Mouse (Mus musculus): ENCODE measurements around the gene B4galnt1. TPM values are rescaled to one million over a fixed set of nuclear protein-coding genes. Genes with fewer than 3 reads are reported as not detected.
"Not testable (repeated sequence)": the region's sequence is repeated elsewhere in the genome, so short reads cannot be mapped to it uniquely, and the experiment has no call there.

The B4galnt1 gene
- polyA plus RNA-seq, 1 experiment from 2014 or later = 74.6 TPM

DNA sequence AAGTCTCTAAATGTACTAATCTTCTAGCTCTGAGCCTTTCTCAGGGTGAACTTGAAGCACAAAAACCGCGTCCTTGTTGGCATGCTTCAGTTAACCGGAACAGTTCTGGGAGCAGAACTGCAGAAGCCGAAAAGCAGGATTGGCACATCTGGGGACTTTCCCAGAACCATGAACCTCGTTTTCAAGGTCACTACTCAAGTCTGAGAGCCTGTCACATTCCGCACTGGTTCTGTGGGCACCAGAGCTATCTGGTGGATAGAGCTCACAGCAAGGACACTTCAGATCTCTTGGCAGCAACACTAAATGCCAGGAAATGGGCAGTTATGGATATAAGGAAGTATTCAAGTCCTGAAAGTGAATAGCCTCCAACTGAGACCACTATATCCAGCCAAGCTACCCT lies 17.9 kb upstream of the B4galnt1 start:
- Histone ChIP-seq H3K4me2 (no peak overlapping the region), H3K36me3 (no peaks in the 10 kb centered on the region), H3K4me1 (replicated peaks) (no peaks in the 10 kb centered on the region), H3K27me3 (no peaks in the 10 kb centered on the region), H3K27ac (replicated peaks) (no peak overlapping the region), H3K4me3 (no peak overlapping the region), H3K9ac (no peak overlapping the region), H3K9me3 (no peaks in the 10 kb centered on the region)
- 77% methylated on average over 6 of the region's 6 CpGs for WGBS
- ATAC-seq (ENCODE audit: low FRiP score, low read depth) = no peak

DNA sequence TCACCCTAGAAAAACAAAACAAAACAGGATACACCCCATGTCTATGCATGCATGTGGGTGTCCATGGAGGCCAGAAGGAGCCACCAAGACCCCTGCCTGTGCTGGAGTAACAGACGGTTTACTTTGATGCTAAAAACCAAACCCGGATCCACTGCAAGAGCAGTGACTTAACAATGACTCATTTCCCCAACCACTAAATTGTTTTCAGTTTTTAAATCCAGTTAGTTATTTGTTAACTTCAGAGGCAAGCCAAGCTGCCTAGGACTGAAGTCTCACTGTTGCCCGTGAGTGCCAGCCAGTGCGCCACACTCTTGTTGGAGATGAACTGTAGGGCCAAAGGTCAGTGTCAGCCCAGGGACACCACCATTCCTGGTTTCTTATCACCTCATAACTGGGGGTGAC lies 14.6 kb upstream of the B4galnt1 start:
- H3K9ac ChIP-seq = no peak overlapping the region
- H3K4me1 ChIP-seq (replicated peaks) = no peaks in the 10 kb centered on the region
- H3K4me3 ChIP-seq = no peak overlapping the region
- no peaks in the 10 kb centered on the region for H3K9me3 ChIP-seq
- WGBS = 89% methylated on average over 4 of the region's 4 CpGs
- no peaks in the 10 kb centered on the region for H3K27me3 ChIP-seq
- H3K4me2 ChIP-seq = no peak overlapping the region
- H3K27ac ChIP-seq (replicated peaks) = no peak overlapping the region
- no peaks in the 10 kb centered on the region for H3K36me3 ChIP-seq
- no peak for ATAC-seq (ENCODE audit: low FRiP score, low read depth)

DNA sequence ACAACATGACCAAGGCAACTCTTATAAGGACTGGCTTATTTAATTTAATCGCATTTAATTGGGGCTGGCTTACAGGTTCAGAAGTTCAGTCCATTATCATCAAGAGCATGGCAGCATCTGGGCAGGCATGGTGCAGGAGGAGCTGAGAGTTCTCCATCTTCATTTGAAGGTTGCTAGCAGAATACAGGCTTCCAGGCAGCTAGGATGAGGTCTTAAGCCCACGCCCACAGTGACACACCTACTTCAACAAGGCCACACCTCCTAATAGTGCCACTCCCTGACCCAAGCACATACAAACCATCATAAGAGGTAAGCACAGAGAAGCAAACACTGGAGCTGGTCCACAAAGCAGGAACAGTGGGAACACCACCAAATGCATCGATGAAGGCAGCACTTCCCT lies 13.8 kb upstream of the B4galnt1 start:
- H3K27ac ChIP-seq (replicated peaks); H3K4me1 ChIP-seq (replicated peaks); H3K4me2 ChIP-seq; H3K4me3 ChIP-seq; H3K9me3 ChIP-seq; H3K9ac ChIP-seq; H3K27me3 ChIP-seq; ATAC-seq (ENCODE audit: low FRiP score, low read depth); H3K36me3 ChIP-seq: not testable (repeated sequence)
- WGBS = 91% methylated on average over 3 of the region's 3 CpGs

DNA sequence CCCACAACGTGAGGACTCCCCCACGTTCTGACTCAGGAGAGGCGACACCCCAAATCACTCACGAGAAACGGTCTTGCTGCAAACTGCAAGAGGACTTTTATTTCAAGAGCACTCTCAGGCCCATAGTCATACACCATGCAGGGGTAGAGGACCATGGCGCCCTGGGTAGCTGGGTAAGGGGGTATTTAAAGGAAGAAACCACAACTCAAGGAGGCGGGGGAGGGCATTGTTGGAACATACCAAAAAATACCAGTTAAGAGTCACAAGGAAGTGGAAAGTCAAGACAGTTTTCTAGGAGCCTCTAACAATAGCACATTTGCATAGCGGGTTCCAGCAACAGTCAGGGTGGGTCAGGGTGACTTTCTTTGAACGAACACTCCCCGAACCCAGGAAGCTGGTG lies 12.5 kb upstream of the B4galnt1 start:
- not testable (repeated sequence) for H3K4me1 ChIP-seq (replicated peaks); ATAC-seq (ENCODE audit: low FRiP score, low read depth); H3K9me3 ChIP-seq

DNA sequence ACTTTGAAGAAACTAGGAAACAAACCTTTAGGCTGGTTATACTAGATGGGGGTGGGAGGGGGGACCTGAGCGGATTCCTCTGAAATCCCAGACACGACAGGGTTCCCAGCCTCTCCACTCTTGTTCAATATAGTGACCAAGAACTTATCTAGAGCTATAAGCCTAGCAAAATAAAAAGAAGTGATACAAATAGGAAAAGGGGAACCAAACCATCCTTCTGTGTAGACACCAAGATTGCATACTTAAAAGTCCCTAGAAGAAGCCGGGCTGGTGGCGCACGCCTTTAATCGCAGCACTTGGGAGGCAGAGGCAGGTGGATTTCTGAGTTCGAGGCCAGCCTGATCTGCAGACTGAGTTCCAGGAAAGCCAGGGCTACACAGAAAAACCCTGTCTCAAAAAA lies 11.7 kb upstream of the B4galnt1 start:
- Histone ChIP-seq H3K36me3 (no peaks in the 10 kb centered on the region), H3K9me3 (no peaks in the 10 kb centered on the region), H3K9ac (no peak overlapping the region), H3K4me2 (no peak overlapping the region), H3K27me3 (no peaks in the 10 kb centered on the region), H3K4me3 (no peak overlapping the region), H3K27ac (replicated peaks) (no peak overlapping the region), H3K4me1 (replicated peaks) (no peaks in the 10 kb centered on the region)
- WGBS = 96% methylated on average over 7 of the region's 7 CpGs
- no peak for ATAC-seq (ENCODE audit: low FRiP score, low read depth)

More for the DNA sequence above, 12.5 kb upstream of the B4galnt1 start:
- not testable (repeated sequence) for H3K9ac ChIP-seq; H3K27me3 ChIP-seq; H3K36me3 ChIP-seq; H3K4me3 ChIP-seq; H3K4me2 ChIP-seq; H3K27ac ChIP-seq (replicated peaks)
- 89% methylated on average over 10 of the region's 10 CpGs for WGBS

DNA sequence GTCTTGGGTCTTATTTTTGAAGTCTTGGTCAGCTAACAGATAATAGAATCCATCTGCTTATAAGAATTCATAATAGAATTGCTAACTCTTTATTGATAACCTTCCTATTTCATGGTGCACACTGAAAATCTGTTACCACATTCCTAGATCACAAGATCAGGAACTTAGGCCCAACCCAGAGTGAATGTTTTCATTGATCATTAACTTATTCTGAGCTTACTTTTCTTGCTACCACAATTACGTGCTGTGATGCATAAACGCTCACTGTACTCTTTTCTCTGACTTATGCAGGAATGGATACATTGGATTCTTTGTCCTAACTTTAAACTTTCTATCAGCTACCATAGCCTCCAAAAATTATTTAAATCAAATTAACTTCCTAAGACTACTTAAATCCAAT lies 10.8 kb upstream of the B4galnt1 start:
- no peak for ATAC-seq (ENCODE audit: low FRiP score, low read depth)
- WGBS = 99% methylated on average over 2 of the region's 2 CpGs
- H3K4me3 ChIP-seq = no peak overlapping the region

DNA sequence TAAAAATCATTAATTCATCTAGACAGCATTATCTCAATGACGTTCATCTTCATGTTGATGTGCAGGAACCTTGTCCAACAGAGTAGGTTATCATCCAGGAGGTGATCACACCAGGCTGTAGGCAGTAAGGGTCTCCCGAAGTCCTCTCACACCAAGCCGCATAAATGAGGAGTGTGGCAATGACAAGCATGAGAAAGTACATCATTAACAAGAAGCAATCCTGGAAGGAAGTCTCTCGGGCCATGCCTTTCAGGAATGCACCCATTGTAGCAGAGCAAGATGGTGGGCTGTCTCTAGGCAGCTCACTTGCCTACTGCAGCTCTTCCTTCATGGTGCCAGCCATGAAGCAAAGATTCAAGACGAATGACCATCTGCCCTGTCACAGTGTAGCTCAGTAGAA lies 10.4 kb upstream of the B4galnt1 start:
- no peak overlapping the region for H3K4me3 ChIP-seq
- H3K9me3 ChIP-seq = no peaks in the 10 kb centered on the region
- 82% methylated on average over 5 of the region's 5 CpGs for WGBS
- no peaks in the 10 kb centered on the region for H3K36me3 ChIP-seq
- H3K27ac ChIP-seq (replicated peaks) = no peak overlapping the region
- no peaks in the 10 kb centered on the region for H3K4me1 ChIP-seq (replicated peaks)
- H3K27me3 ChIP-seq = no peaks in the 10 kb centered on the region
- H3K4me2 ChIP-seq = no peak overlapping the region
- no peak overlapping the region for H3K9ac ChIP-seq
- ATAC-seq (ENCODE audit: low FRiP score, low read depth) = no peak

More for the DNA sequence above, 10.8 kb upstream of the B4galnt1 start:
- Histone ChIP-seq H3K27ac (replicated peaks) (no peak overlapping the region), H3K9me3 (no peaks in the 10 kb centered on the region), H3K4me2 (no peak overlapping the region), H3K9ac (no peak overlapping the region), H3K27me3 (no peaks in the 10 kb centered on the region), H3K36me3 (no peaks in the 10 kb centered on the region), H3K4me1 (replicated peaks) (no peaks in the 10 kb centered on the region)

DNA sequence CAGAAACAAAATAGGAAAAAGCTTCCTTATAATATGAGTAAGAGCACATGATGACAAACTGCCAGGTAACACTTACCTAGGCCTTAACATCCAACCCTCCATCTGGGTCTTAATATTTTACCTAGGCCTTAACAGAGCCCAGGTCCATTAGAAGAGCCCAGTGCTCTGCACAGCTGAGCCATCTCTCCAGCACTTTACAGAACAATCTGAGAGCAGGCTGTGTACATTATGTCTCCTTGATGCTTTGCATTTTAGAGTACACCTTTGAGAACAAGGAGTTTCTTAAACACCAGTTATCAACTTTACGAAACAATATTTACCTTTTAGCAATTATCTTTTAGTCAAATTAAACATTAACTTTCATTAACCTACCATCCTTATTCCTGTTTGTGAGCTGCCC lies 8.9 kb upstream of the B4galnt1 start:
- no peaks in the 10 kb centered on the region for H3K4me1 ChIP-seq (replicated peaks)
- no peak overlapping the region for H3K27ac ChIP-seq (replicated peaks)
- H3K4me3 ChIP-seq = no peak overlapping the region
- H3K9ac ChIP-seq = no peak overlapping the region
- H3K9me3 ChIP-seq = no peaks in the 10 kb centered on the region
- H3K36me3 ChIP-seq = no peaks in the 10 kb centered on the region
- ATAC-seq (ENCODE audit: low FRiP score, low read depth) = no peak
- H3K27me3 ChIP-seq = no peaks in the 10 kb centered on the region
- 100% methylated on average over 1 of the region's 1 CpGs for WGBS
- H3K4me2 ChIP-seq = no peak overlapping the region

DNA sequence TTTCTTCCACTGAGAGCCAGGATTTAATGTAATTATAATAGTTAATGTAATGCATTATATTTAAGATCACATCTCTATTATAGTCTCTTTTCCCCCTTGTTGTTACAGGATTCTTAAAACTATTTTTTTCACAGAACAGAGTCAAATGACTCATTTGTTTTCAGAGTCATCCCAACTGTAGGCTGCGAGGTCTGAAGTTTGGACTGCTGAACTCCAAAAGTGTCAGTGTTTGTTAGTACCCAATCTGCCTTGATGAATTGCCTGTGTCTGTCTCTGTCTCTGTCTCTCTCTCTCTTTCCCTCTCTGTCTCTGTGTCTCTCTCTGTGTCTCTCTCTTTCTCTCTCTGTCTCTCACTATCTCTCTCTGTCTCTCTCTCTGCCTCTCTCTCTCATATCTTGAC lies 8.5 kb upstream of the B4galnt1 start:
- Histone ChIP-seq H3K4me1 (replicated peaks) (no peaks in the 10 kb centered on the region), H3K4me3 (no peak overlapping the region), H3K4me2 (no peak overlapping the region), H3K36me3 (no peaks in the 10 kb centered on the region), H3K9me3 (no peaks in the 10 kb centered on the region), H3K27me3 (no peaks in the 10 kb centered on the region), H3K27ac (replicated peaks) (no peak overlapping the region), H3K9ac (no peak overlapping the region)
- 90% methylated on average over 1 of the region's 1 CpGs for WGBS
- ATAC-seq (ENCODE audit: low FRiP score, low read depth) = no peak

DNA sequence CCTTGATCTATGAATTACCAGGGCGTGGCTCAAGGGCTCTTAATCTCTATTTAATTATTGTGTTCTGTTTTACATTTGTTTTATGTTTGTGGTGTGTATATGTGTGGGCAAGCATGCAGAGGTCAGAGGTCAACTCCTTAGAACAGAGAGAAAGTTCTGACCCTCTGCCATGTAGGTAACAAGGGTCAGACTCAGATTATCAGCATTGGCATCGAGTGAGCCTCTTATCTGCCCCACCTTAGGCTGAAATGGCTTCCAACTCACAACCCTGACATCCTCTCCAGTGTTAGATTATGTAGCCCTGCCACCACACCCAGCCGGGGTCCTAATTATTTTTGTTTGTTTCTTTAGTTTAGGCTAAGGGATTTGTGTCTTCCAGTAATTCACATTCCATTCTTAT lies 6.6 kb upstream of the B4galnt1 start:
- Histone ChIP-seq H3K9me3 (no peaks in the 10 kb centered on the region), H3K4me3 (no peak overlapping the region), H3K4me2 (no peak overlapping the region), H3K27ac (replicated peaks) (no peak overlapping the region), H3K27me3 (no peaks in the 10 kb centered on the region), H3K4me1 (replicated peaks) (no peaks in the 10 kb centered on the region), H3K9ac (no peak overlapping the region), H3K36me3 (no peaks in the 10 kb centered on the region)
- WGBS = 86% methylated on average over 3 of the region's 3 CpGs
- ATAC-seq (ENCODE audit: low FRiP score, low read depth) = no peak

DNA sequence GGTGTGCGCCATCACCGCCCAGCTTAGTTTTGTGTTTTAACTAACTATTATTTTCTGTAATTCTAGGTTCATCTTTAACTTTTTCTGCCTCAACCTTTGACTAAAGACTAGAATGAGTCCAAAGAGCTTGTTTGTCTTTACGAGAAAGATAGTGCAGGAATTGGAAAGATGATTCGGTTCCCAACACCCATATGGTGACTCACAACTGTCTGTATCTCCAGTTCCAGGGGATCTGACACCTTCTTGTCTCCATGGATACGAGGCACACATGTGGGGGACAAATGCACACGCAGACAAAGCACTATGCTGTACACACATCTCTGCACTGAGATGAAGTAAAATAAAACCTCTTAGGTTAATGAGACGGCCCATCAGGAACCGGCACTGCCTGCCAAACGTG lies 4.9 kb upstream of the B4galnt1 start:
- ATAC-seq (ENCODE audit: low FRiP score, low read depth) = no peak
- no peak overlapping the region for H3K4me2 ChIP-seq
- WGBS = 82% methylated on average over 9 of the region's 9 CpGs
- H3K27me3 ChIP-seq = no peaks in the 10 kb centered on the region
- H3K36me3 ChIP-seq = no peaks in the 10 kb centered on the region
- no peak overlapping the region for H3K4me3 ChIP-seq
- H3K27ac ChIP-seq (replicated peaks) = no peak overlapping the region
- H3K4me1 ChIP-seq (replicated peaks) = no peaks in the 10 kb centered on the region
- H3K9me3 ChIP-seq = no peaks in the 10 kb centered on the region
- H3K9ac ChIP-seq = no peak overlapping the region

DNA sequence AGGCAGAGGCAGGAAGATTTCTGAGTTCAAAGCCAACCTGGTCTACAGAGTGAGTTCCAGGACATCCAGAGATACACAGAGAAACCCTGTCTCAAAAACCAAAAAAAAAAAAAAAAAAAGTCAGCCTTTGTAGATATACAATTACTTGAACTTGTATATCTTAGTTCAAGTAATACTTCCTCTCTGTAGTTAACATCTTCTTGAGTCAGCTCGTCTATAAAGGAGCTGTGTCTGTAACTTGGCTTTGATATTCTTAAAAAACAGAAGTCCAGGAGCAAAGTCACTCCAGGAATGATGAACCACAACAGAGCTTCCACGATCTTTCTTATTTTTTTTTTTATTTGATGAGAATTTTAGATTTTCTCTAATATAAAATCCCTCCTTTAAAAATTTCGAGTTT lies 4.3 kb upstream of the B4galnt1 start:
- peaks cover 3% of the 10 kb centered on the region; the same call in 1 of the 2 replicates for H3K4me1 ChIP-seq (replicated peaks)
- H3K27ac ChIP-seq (replicated peaks) = no peak overlapping the region
- H3K27me3 ChIP-seq = no peaks in the 10 kb centered on the region
- no peak overlapping the region for H3K9ac ChIP-seq
- H3K4me2 ChIP-seq = no peak overlapping the region
- H3K36me3 ChIP-seq = no peaks in the 10 kb centered on the region
- WGBS = 82% methylated on average over 3 of the region's 3 CpGs
- H3K4me3 ChIP-seq = no peak overlapping the region
- no peak for ATAC-seq (ENCODE audit: low FRiP score, low read depth)
- no peaks in the 10 kb centered on the region for H3K9me3 ChIP-seq

DNA sequence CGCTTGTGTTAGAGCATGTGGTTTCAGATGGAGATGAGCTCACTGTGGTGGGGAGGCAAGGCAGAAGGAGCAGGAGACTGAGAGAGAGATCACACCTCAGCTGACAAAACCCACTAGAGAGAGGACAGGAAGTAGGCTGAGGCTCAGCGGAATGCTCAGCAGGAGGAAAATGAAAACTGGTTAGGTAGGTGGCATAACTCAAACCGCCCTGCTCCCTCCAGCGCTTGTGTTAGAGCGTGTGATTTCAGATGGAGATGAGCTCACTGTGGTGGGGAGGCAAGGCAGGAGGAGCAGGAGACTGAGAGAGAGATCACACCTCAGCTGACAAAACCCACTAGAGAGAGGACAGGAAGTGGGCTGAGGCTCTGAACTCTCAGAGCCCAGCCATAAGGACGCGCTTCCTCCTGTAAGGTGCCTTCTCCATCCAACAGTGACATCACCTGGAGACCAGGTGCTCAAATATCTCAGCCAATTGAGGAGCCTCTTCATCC lies 2.2 kb upstream of the B4galnt1 start:
- not testable (repeated sequence) for H3K4me3 ChIP-seq; ATAC-seq (ENCODE audit: low FRiP score, low read depth); H3K9ac ChIP-seq; H3K9me3 ChIP-seq; H3K36me3 ChIP-seq; H3K27me3 ChIP-seq; H3K4me2 ChIP-seq; H3K27ac ChIP-seq (replicated peaks)
- 68% methylated on average over 7 of the region's 7 CpGs for WGBS
- peaks cover 21% of the 10 kb centered on the region for H3K4me1 ChIP-seq (replicated peaks)

All from hindbrain, embryonic 15.5 days (tissue).